Mouse (Mus musculus) heart, adult 18-20 months (tissue): ENCODE measurements around the gene Dclk3. TPM values are rescaled to one million over a fixed set of nuclear protein-coding genes. Genes with fewer than 3 reads are reported as not detected.

ENCODE experiments used
- DNase-seq, 2 experiments: peaks; one replicate each; pipeline ENCODE4 v3.0.0; 2021 to 2022; ENCODE audit warnings: mixed read lengths in 1 of 2
- total RNA-seq, 2 experiments: library from RNA; stranded (reverse); gene quantifications; 2 replicates each; pipeline ENCODE4 v1.2.3; 2021

Gene Dclk3
- total RNA-seq, 2 experiments from 2014 or later: 0.07 to 0.36 TPM

- no peak for DNase-seq
Observed at GRCm38 (mm10) chr9:111486645-111487477, 48.0 kb downstream of the Dclk3 start.

- DNase-seq: no peak
Observed at GRCm38 (mm10) chr9:111490583-111490982, 51.7 kb downstream of the Dclk3 start.

GRCm38 (mm10) chr9:111491280-111491679 is 52.4 kb downstream of the Dclk3 start:
- DNase-seq: no peak

GRCm38 (mm10) chr9:111493490-111493889 is 54.6 kb downstream of the Dclk3 start:
- no peak for DNase-seq

GRCm38 (mm10) chr9:111495561-111495960 is 56.7 kb downstream of the Dclk3 start:
- peak; percentile 30 to 83 for DNase-seq

GRCm38 (mm10) chr9:111497074-111497811 is 58.4 kb downstream of the Dclk3 start:
- peak; percentile 53 to 77 for DNase-seq

GRCm38 (mm10) chr9:111500211-111500610 is 61.3 kb downstream of the Dclk3 start:
- no peak for DNase-seq

GRCm38 (mm10) chr9:111506075-111506474 is 67.2 kb downstream of the Dclk3 start:
- DNase-seq: no peak

GRCm38 (mm10) chr9:111514586-111515473 is 75.9 kb downstream of the Dclk3 start:
- no peak for DNase-seq

- DNase-seq: no peak
Observed at GRCm38 (mm10) chr9:111515536-111515935, 76.7 kb downstream of the Dclk3 start.

- no peak for DNase-seq
Observed at GRCm38 (mm10) chr9:111522226-111522625, 83.3 kb downstream of the Dclk3 start.

- no peak for DNase-seq
Observed at GRCm38 (mm10) chr9:111523111-111523510, 84.2 kb downstream of the Dclk3 start.

GRCm38 (mm10) chr9:111523871-111524270 is 85.0 kb downstream of the Dclk3 start:
- DNase-seq: no peak

- no peak for DNase-seq
Observed at GRCm38 (mm10) chr9:111534744-111535423, 96.0 kb downstream of the Dclk3 start.

GRCm38 (mm10) chr9:111535445-111536064 is 96.7 kb downstream of the Dclk3 start:
- no peak for DNase-seq

Other genes with a start within 250 kb of the Dclk3 start
- 1 to 10 TPM; 5.5 to 7.7 TPM for gene Mlh1, start 167.3 kb upstream of the Dclk3 start, total RNA-seq
- 10 to 100 TPM; 22.5 to 24.2 TPM for gene Epm2aip1, start 167.2 kb upstream of the Dclk3 start, total RNA-seq
- not detected for gene Trank1, start 127.3 kb upstream of the Dclk3 start, total RNA-seq